Mouse (Mus musculus): Measurements from ENCODE around the gene Mfsd12. TPM values are rescaled to one million over a fixed set of nuclear protein-coding genes. Genes with fewer than 3 reads are reported as not detected.

Gene Mfsd12
- polyA plus RNA-seq, 1 experiment from 2014 or later: 11.3 TPM

- no peaks in the 10 kb centered on the region for H3K36me3 ChIP-seq (ENCODE audit: insufficient read depth, low read length)
- no peak for ATAC-seq (replicated peaks; ENCODE audit: low FRiP score, low read depth)
Observed at GRCm38 (mm10) chr10:81334324-81334723, 23.0 kb upstream of the Mfsd12 start.

GRCm38 (mm10) chr10:81335393-81336340, 21.6 kb upstream of the Mfsd12 start:
- ATAC-seq (replicated peaks; ENCODE audit: low FRiP score, low read depth): peak; percentile 23
- H3K9me3 ChIP-seq (replicated peaks; ENCODE audit: low read length): no peaks in the 10 kb centered on the region
- H3K27me3 ChIP-seq (ENCODE audit: insufficient read depth, low read length): no peaks in the 10 kb centered on the region
- TF ChIP-seq CTCF (IDR thresholded peaks at IDR 0.05; ENCODE audit: low read depth): peak; percentile 25; the same call in 1 of the 2 replicates
- no peak overlapping the region for H3K4me2 ChIP-seq (ENCODE audit: low read length)
- no peak overlapping the region for H3K9ac ChIP-seq (ENCODE audit: low read depth, low read length)
- H3K4me3 ChIP-seq (replicated peaks; ENCODE audit: low read depth, low read length): no peak overlapping the region
- peak; percentile 48 for DNase-seq (ENCODE audit: low spot score)
- 53% methylated on average over 14 of the region's 19 CpGs for WGBS
- H3K36me3 ChIP-seq (ENCODE audit: insufficient read depth, low read length): no peaks in the 10 kb centered on the region
- H3K27ac ChIP-seq: peak overlapping the region; percentile 66
- peaks cover 20% of the 10 kb centered on the region; the same call in 1 of the 2 replicates for H3K4me1 ChIP-seq (replicated peaks; ENCODE audit: insufficient read depth, low read length)

More at GRCm38 (mm10) chr10:81334324-81334723, 23.0 kb upstream of the Mfsd12 start:
- no peak overlapping the region for H3K27ac ChIP-seq
- H3K4me3 ChIP-seq (replicated peaks; ENCODE audit: low read depth, low read length): no peak overlapping the region
- peak overlapping the region; percentile 35; the same call in 1 of the 2 replicates for H3K9ac ChIP-seq (ENCODE audit: low read depth, low read length)
- no peaks in the 10 kb centered on the region for H3K27me3 ChIP-seq (ENCODE audit: insufficient read depth, low read length)
- 51% methylated on average over 11 of the region's 11 CpGs for WGBS
- H3K4me1 ChIP-seq (replicated peaks; ENCODE audit: insufficient read depth, low read length): peaks cover 29% of the 10 kb centered on the region
- TF ChIP-seq CTCF (IDR thresholded peaks at IDR 0.05; ENCODE audit: low read depth): no peak
- H3K4me2 ChIP-seq (ENCODE audit: low read length): no peak overlapping the region
- no peak for DNase-seq (ENCODE audit: low spot score)
- no peaks in the 10 kb centered on the region for H3K9me3 ChIP-seq (replicated peaks; ENCODE audit: low read length)

- TF ChIP-seq CTCF (IDR thresholded peaks at IDR 0.05; ENCODE audit: low read depth): no peak
- Histone ChIP-seq H3K9ac (ENCODE audit: low read depth, low read length) (no peak overlapping the region), H3K4me2 (ENCODE audit: low read length) (no peak overlapping the region), H3K4me3 (replicated peaks; ENCODE audit: low read depth, low read length) (no peak overlapping the region), H3K36me3 (ENCODE audit: insufficient read depth, low read length) (no peaks in the 10 kb centered on the region), H3K4me1 (replicated peaks; ENCODE audit: insufficient read depth, low read length) (peaks cover 20% of the 10 kb centered on the region; the same call in 1 of the 2 replicates), H3K27me3 (ENCODE audit: insufficient read depth, low read length) (no peaks in the 10 kb centered on the region), H3K9me3 (replicated peaks; ENCODE audit: low read length) (no peaks in the 10 kb centered on the region), H3K27ac (peak overlapping the region; percentile 66)
- WGBS: 80% methylated on average over 4 of the region's 4 CpGs
- DNase-seq (ENCODE audit: low spot score) (no peak), ATAC-seq (replicated peaks; ENCODE audit: low FRiP score, low read depth) (no peak)
Observed at GRCm38 (mm10) chr10:81336558-81336957, 20.7 kb upstream of the Mfsd12 start.

- Histone ChIP-seq H3K27ac (no peak overlapping the region), H3K4me2 (ENCODE audit: low read length) (no peak overlapping the region), H3K9ac (ENCODE audit: low read depth, low read length) (no peak overlapping the region), H3K4me3 (replicated peaks; ENCODE audit: low read depth, low read length) (no peak overlapping the region), H3K27me3 (ENCODE audit: insufficient read depth, low read length) (0 out of 2 replicates have a peak, but pooled peaks cover 18% of the 10 kb centered on the region), H3K4me1 (replicated peaks; ENCODE audit: insufficient read depth, low read length) (0 out of 2 replicates have a peak, but pooled peaks cover 8% of the 10 kb centered on the region), H3K9me3 (replicated peaks; ENCODE audit: low read length) (no peaks in the 10 kb centered on the region), H3K36me3 (ENCODE audit: insufficient read depth, low read length) (no peaks in the 10 kb centered on the region)
- WGBS: 47% methylated on average over 17 of the region's 17 CpGs
- no peak for DNase-seq (ENCODE audit: low spot score)
- no peak for ATAC-seq (replicated peaks; ENCODE audit: low FRiP score, low read depth)
- no peak for TF ChIP-seq CTCF (IDR thresholded peaks at IDR 0.05; ENCODE audit: low read depth)
Observed at GRCm38 (mm10) chr10:81340551-81341332, 16.5 kb upstream of the Mfsd12 start.

- DNase-seq (ENCODE audit: low spot score) (peak; percentile 78), ATAC-seq (replicated peaks; ENCODE audit: low FRiP score, low read depth) (no peak)
- peak; percentile 85 for TF ChIP-seq CTCF (IDR thresholded peaks at IDR 0.05; ENCODE audit: low read depth)
- Histone ChIP-seq H3K27ac (no peak overlapping the region), H3K9ac (ENCODE audit: low read depth, low read length) (no peak overlapping the region), H3K36me3 (ENCODE audit: insufficient read depth, low read length) (no peaks in the 10 kb centered on the region), H3K9me3 (replicated peaks; ENCODE audit: low read length) (no peaks in the 10 kb centered on the region), H3K4me1 (replicated peaks; ENCODE audit: insufficient read depth, low read length) (0 out of 2 replicates have a peak, but pooled peaks cover 1% of the 10 kb centered on the region), H3K4me2 (ENCODE audit: low read length) (no peak overlapping the region), H3K4me3 (replicated peaks; ENCODE audit: low read depth, low read length) (no peak overlapping the region), H3K27me3 (ENCODE audit: insufficient read depth, low read length) (0 out of 2 replicates have a peak, but pooled peaks cover 18% of the 10 kb centered on the region)
- 35% methylated on average over 16 of the region's 16 CpGs for WGBS
Observed at GRCm38 (mm10) chr10:81341333-81341949, 15.8 kb upstream of the Mfsd12 start.

All from kidney, postnatal 0 days (tissue).